21 mouse cellular contexts compared by ENCODE assay signal in genomic region chr13:120025576-120025975, GRCm38 (mm10). TPM values are rescaled to one million over a fixed set of nuclear protein-coding genes. Genes with fewer than 3 reads are reported as not detected.
A peak's percentile ranks its signal among the peaks of the same experiment; 100 is the strongest.
DNase-seq lines count a peak whose midpoint lies in the region; ATAC-seq and TF ChIP-seq lines count a peak whose summit lies in the region.
"Not testable (repeated sequence)": the region's sequence is repeated elsewhere in the genome, so short reads cannot be mapped to it uniquely, and the experiment has no call there.
"Had no signal": no experiment of that assay in that cellular context is flagged by ENCODE, and none has a peak within 500 bp of the region (broad histone marks: within the 10 kb centered on the region; RNA-seq: fewer than 3 reads in every experiment).

No protein-coding gene starts in this region.

- ATAC-seq in midbrain, embryonic 14.5 days (ENCODE audit: low FRiP score, low TSS enrichment): not testable (repeated sequence)

- WGBS in midbrain, embryonic 14.5 days: 7% methylated on average over 4 of the region's 4 CpGs

- not testable (repeated sequence) for H3K36me3 ChIP-seq in midbrain, embryonic 14.5 days (ENCODE audit: control insufficient read depth, insufficient read depth, low read length)

- DNase-seq in R1 (ENCODE audit: low read depth, low spot score): peak; percentile 57
- peak; percentile 2 for DNase-seq in embryo, embryonic 9.5 days (ENCODE audit: extremely low spot score)
- peak; percentile 89 for DNase-seq in heart, adult 11 months
- peak; percentile 42 for DNase-seq in kidney, adult 9 months
- DNase-seq in left cerebral cortex, adult 2 months (ENCODE audit: extremely low spot score in 1 of 2, low spot score in 2 of 2): peak; percentile 14 to 16
- peak; percentile 4 for DNase-seq in midbrain, embryonic 14.5 days
- DNase-seq in right cerebral cortex, postnatal 36 days (ENCODE audit: low spot score in 2 of 2): peak; percentile 2 to 8

- not testable (repeated sequence) for H3K4me1 ChIP-seq in midbrain, embryonic 14.5 days (ENCODE audit: control insufficient read depth, insufficient read depth, low read length)

- H3K9ac ChIP-seq in midbrain, embryonic 14.5 days (replicated peaks; ENCODE audit: low read length): not testable (repeated sequence)

- not testable (repeated sequence) for H3K4me3 ChIP-seq in left cerebral cortex, adult 2 months; midbrain, embryonic 14.5 days (replicated peaks; ENCODE audit: low read depth, low read length)

- TF ChIP-seq CTCF in left cerebral cortex, adult 2 months (IDR thresholded peaks at IDR 0.05): not testable (repeated sequence)

- not testable (repeated sequence) for H3K27me3 ChIP-seq in midbrain, embryonic 14.5 days (ENCODE audit: control insufficient read depth, insufficient read depth, low read length)

- H3K9me3 ChIP-seq in midbrain, embryonic 14.5 days (ENCODE audit: control insufficient read depth, low read length): not testable (repeated sequence)

- intact Hi-C loops in left cerebral cortex, adult 2 months (cut with DNase I): not testable (repeated sequence)

- not testable (repeated sequence) for H3K27ac ChIP-seq in left cerebral cortex, adult 2 months; midbrain, embryonic 14.5 days (replicated peaks; ENCODE audit: low read depth, low read length)

- H3K4me2 ChIP-seq in midbrain, embryonic 14.5 days (ENCODE audit: low read length): not testable (repeated sequence)

RNA-seq across cellular contexts. Expression of gene Gm36079, which starts 1.2 kb away (rescaled TPM):
- total RNA-seq in left cerebral cortex, adult 2 months (2021): not detected
- not detected in 2 replicates for polyA plus RNA-seq in midbrain, embryonic 14.5 days (2014; fragmentation: Nextera tagmentation; extraction: Ambion mirVana)
- total RNA-seq: ES-E14; gastrocnemius, postnatal 14 days; heart, adult 8-10 months; layer of hippocampus, postnatal 36 days had no signal
- polyA plus RNA-seq: C2C12; embryonic facial prominence, embryonic 13.5 days; heart, embryonic 16.5 days; hindbrain, embryonic 12.5 days; intestine, embryonic 16.5 days; limb, embryonic 13.5 days; liver, embryonic 15.5 days; lung, postnatal 0 days; midbrain, embryonic 15.5 days; testis, adult 2 months had no signal

RNA-seq across cellular contexts. Expression of gene Gm21188, which starts 26.4 kb away (rescaled TPM):
- total RNA-seq in left cerebral cortex, adult 2 months (2021): under 1 TPM in 1 of 2 experiments, not detected in 1; 0.94 TPM
- not detected in 2 replicates for polyA plus RNA-seq in midbrain, embryonic 14.5 days (2014; fragmentation: Nextera tagmentation; extraction: Ambion mirVana)
- total RNA-seq: ES-E14; layer of hippocampus, postnatal 36 days had no signal
- polyA plus RNA-seq: C2C12; embryonic facial prominence, embryonic 13.5 days; hindbrain, embryonic 12.5 days; intestine, embryonic 16.5 days; limb, embryonic 13.5 days; midbrain, embryonic 15.5 days had no signal

Comparison
In these comparisons a context has a peak if more than half of its experiments do, and no peak if none do; other contexts are left out.
1. DNase-seq: peak in every context shown above with its lines; median percentile 89 in heart, adult 11 months; 57 in R1; 42 in kidney, adult 9 months; 15 in left cerebral cortex, adult 2 months; 5 in right cerebral cortex, postnatal 36 days; 4 in midbrain, embryonic 14.5 days; 2 in embryo, embryonic 9.5 days.